Mouse (Mus musculus) liver, embryonic 15.5 days (tissue): Measurements from ENCODE around the gene 1700003E16Rik. TPM values are rescaled to one million over a fixed set of nuclear protein-coding genes. Genes with fewer than 3 reads are reported as not detected.

Experiments
- ATAC-seq: fragments of 200-750 bp; cut with Nextera tagmentation; 2 replicates; pipeline ENCODE4 v1.8.0; 2017; ENCODE audit warnings: moderate number of reproducible peaks, mild to moderate bottlenecking, moderate library complexity; ENCODE audit not compliant: insufficient read depth
- H3K27ac ChIP-seq: fragments of 300-500 bp; sonication (generic); replicated peaks from 2 replicates; pipeline ENCODE4 v1.5.1; 2015; ENCODE audit warnings: mild to moderate bottlenecking, inconsistent platforms
- H3K27me3 ChIP-seq: fragments of 300-500 bp; sonication (generic); 2 replicates; pipeline ENCODE4 v1.6.1; 2015; ENCODE audit warnings: mild to moderate bottlenecking, inconsistent platforms
- H3K36me3 ChIP-seq: fragments of 300-500 bp; sonication (generic); replicated peaks from 2 replicates; pipeline ENCODE4 v1.6.1; 2015; ENCODE audit warnings: moderate library complexity, mild to moderate bottlenecking, inconsistent platforms
- H3K4me1 ChIP-seq: fragments of 300-500 bp; sonication (generic); replicated peaks from 2 replicates; pipeline ENCODE4 v1.6.1; 2015; ENCODE audit warnings: inconsistent platforms
- H3K4me2 ChIP-seq: fragments of 300-500 bp; sonication (generic); 2 replicates; pipeline ENCODE4 v1.6.1; 2015; ENCODE audit warnings: moderate library complexity, mild to moderate bottlenecking, inconsistent platforms
- H3K4me3 ChIP-seq: fragments of 300-500 bp; sonication (generic); replicated peaks from 2 replicates; pipeline ENCODE4 v1.5.1; 2015; ENCODE audit warnings: mild to moderate bottlenecking, inconsistent platforms
- H3K9ac ChIP-seq: fragments of 300-500 bp; sonication (generic); 2 replicates; pipeline ENCODE4 v1.6.1; 2015; ENCODE audit warnings: moderate library complexity, mild to moderate bottlenecking, inconsistent platforms
- H3K9me3 ChIP-seq: fragments of 300-500 bp; sonication (generic); replicated peaks from 2 replicates; pipeline ENCODE4 v1.6.1; 2016; ENCODE audit warnings: inconsistent platforms
- WGBS: fragments of 180-500 bp; shearing (Covaris S2); methylation state at CpG from one replicate; pipeline ENCODE4 v1.1.7; 2015; ENCODE audit warnings: mixed read lengths; ENCODE audit not compliant: insufficient replicate concordance; 5-methylcytosine and 5-hydroxymethylcytosine counted together
- polyA plus RNA-seq: library from polyadenylated mRNA; unstranded; fragments of >200 nt; fragmentation: Nextera tagmentation; extraction: Ambion mirVana; gene quantifications from 2 replicates; pipeline ENCODE4 v1.2.1, GENCODE M21; 2015

The 1700003E16Rik gene
- polyA plus RNA-seq, 1 experiment from 2014 or later = 0.17 TPM

DNA sequence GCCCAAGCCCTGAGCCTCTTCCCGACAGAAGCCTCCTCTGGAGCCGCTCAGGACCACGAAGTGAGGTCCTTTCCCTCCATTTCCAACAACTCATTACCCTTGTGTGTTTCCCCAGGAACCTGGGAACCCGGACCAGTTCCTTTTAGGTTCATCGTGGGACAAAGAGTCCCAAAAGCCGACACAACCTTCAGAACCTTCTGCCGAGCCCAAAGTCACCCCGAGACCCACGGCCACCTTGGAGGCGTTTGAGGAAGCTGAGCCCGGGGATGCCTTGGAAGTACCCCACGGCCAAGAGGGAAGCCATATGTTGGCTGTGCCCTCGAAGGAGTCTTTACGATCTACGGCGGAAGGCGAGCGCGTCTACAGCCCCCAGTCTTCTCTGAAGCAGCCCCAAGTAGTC, 5.2 kb downstream of the 1700003E16Rik start:
- H3K27ac ChIP-seq = no peak overlapping the region
- no peak for ATAC-seq
- H3K27me3 ChIP-seq = peaks cover 62% of the 10 kb centered on the region
- H3K9ac ChIP-seq = no peak overlapping the region
- H3K4me2 ChIP-seq = peak overlapping the region; percentile 68
- peaks cover 23% of the 10 kb centered on the region for H3K4me1 ChIP-seq
- H3K36me3 ChIP-seq = no peaks in the 10 kb centered on the region
- whole genome bisulfite sequencing = 8% methylated on average over 19 of the region's 19 CpGs
- H3K9me3 ChIP-seq = no peaks in the 10 kb centered on the region
- H3K4me3 ChIP-seq = peak overlapping the region; percentile 42

DNA sequence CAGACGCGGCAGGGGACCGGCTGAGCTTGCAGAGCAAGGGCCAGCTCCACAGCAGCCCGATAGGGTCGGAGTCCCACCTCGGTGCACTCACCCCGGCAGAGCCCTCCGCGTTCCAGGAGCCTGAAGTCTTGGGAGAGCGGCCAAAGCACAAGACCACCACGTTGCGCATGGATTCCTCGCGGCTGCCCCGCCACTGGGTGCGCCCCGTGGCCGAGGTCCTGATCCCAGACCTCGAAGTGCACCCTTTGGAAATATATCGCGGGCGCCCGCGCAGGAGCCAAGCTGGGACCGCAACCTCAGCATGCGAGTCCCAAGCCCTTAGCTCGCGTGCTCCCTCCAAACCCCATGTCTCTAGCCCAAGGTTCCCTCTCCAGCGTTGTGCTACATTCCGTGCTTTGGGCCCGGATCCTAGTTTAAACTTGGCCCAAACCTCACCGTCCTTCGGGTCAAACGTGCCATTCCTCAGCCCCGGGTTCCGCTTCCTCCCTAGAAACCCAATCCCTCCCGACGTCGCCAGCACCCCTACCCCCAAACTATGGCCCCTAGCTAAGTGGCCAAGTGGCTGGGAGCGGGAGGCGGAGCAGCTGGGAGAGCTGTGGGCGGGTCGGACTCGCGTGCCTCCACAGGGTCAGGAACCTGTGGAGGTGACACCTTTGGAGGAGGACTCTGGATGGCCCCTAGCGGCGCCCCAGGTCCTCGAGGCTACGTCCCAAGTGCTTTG, 5.9 kb downstream of the 1700003E16Rik start:
- H3K9me3 ChIP-seq = no peaks in the 10 kb centered on the region
- no peaks in the 10 kb centered on the region for H3K36me3 ChIP-seq
- H3K9ac ChIP-seq = no peak overlapping the region
- 2% methylated on average over 49 of the region's 49 CpGs for WGBS
- H3K27me3 ChIP-seq = peaks cover 56% of the 10 kb centered on the region
- peaks cover 24% of the 10 kb centered on the region for H3K4me1 ChIP-seq
- peak overlapping the region; percentile 42 for H3K4me3 ChIP-seq
- no peak overlapping the region for H3K27ac ChIP-seq
- peak overlapping the region; percentile 68 for H3K4me2 ChIP-seq
- no peak for ATAC-seq

- no peak overlapping the region for H3K9ac ChIP-seq
- H3K27me3 ChIP-seq = peaks cover 50% of the 10 kb centered on the region
- H3K4me2 ChIP-seq = peak overlapping the region; percentile 68
- peak overlapping the region; percentile 42 for H3K4me3 ChIP-seq
- ATAC-seq = no peak
- H3K9me3 ChIP-seq = no peaks in the 10 kb centered on the region
- WGBS = 1% methylated on average over 8 of the region's 8 CpGs
- H3K4me1 ChIP-seq = peaks cover 30% of the 10 kb centered on the region
- no peaks in the 10 kb centered on the region for H3K36me3 ChIP-seq
- H3K27ac ChIP-seq = no peak overlapping the region
These were observed 6.5 kb downstream of the 1700003E16Rik start for GRCm38 (mm10) chr6:83162701-83163100.

DNA sequence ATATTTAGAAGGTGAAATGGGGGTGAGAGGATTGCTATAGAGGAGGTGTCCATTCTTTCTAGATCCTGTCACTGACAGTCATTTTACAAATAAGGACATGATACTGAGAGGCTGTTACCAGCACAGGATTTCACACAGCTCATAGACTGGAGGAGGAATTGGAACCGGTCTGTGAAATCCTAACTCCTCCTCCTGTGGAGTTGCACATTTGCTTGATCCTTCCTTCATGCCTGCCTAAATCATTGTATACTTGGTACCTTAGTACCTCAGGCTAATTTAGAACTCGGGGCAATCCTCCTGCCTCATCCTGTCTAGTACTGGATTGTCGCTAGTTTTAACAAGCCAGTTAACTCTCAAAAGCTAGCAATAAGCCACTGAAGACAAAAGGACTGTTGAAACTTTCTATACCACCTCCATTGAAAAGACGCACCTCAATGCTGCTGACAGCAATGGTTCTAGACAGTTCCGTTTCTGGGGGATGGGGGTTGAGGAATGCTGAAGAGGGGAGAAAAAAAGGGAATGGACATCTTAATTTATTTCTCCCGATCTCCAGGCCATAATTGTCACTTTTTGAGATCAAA, 8.9 kb downstream of the 1700003E16Rik start:
- WGBS = 5% methylated on average over 6 of the region's 6 CpGs

DNA sequence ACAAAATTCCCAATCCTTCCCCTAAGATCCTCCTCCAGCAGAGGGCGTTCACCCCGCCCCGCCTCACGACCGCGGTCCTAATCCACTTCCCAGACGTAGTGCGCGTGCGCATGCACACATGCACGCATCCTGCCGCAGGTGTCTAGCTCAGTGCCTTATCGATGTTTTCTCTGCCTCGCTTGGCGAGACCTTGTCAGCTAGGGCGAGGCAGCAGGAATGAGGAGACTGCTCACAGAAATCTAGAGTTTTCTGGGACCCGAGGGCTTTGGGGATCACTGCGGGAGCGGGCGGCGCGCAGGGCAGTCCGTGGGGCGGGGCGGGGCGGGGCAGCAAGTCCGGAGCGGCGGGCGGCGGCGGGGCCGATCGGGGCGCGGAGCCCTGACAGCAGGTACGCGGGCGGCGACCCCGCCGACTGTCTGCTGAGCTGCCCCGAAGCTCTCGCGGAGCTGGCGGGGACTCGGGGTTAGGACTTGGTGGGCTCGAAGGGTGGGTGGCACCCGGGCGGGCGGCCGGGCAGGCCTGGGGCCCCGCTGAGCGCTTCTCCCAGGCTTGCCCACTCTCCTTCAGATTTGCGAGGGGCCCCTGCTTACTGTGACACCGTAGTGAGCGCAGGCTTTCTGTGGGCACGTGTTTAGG, 9.5 kb downstream of the 1700003E16Rik start, which contains the start of gene Dctn1:
TSS of gene Dctn1 (plus strand) at position 314 of the 636 bp plus-strand sequence.
- peak within 1 kb of the TSS; percentile 88 for H3K27ac ChIP-seq
- H3K4me1 ChIP-seq = peaks cover 33% of the 10 kb centered on the region
- peak within 1 kb of the TSS; percentile 96 for H3K9ac ChIP-seq
- under 1% methylated on average over 58 of the region's 58 CpGs for WGBS
- H3K4me3 ChIP-seq = peak within 1 kb of the TSS; percentile 94
- peak; percentile 89 for ATAC-seq
- H3K4me2 ChIP-seq = peak within 1 kb of the TSS; percentile 83
- no peaks in the 10 kb centered on the region for H3K9me3 ChIP-seq
- peaks cover 38% of the 10 kb centered on the region for H3K27me3 ChIP-seq
- H3K36me3 ChIP-seq = no peaks in the 10 kb centered on the region

More for the DNA sequence above, 8.9 kb downstream of the 1700003E16Rik start:
- peak; percentile 11 for ATAC-seq
- H3K36me3 ChIP-seq = no peaks in the 10 kb centered on the region
- H3K9ac ChIP-seq = peak overlapping the region; percentile 63
- peak overlapping the region; percentile 94 for H3K4me3 ChIP-seq
- H3K9me3 ChIP-seq = no peaks in the 10 kb centered on the region
- peak overlapping the region; percentile 88 for H3K27ac ChIP-seq
- peak overlapping the region; percentile 83 for H3K4me2 ChIP-seq
- peaks cover 44% of the 10 kb centered on the region for H3K27me3 ChIP-seq
- H3K4me1 ChIP-seq = peaks cover 33% of the 10 kb centered on the region

DNA sequence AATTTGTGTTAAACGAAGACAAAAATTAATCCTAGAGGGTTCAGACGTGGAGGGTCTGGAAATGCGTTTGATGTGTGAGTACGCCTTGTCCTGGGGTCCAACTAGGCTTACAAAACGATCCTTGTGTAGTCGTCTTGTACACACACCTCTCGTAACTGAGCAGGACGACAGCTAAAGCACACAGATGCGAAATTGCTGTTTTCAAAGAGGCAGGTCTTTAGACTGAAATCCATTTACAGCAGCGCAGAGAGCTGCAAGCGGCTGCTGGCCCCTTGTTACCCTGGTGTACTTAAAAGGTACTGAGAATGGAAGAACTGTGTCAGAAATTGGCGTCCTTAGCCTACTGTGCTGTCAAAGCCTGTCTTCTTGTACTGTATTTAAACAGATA, 10.0 kb downstream of the 1700003E16Rik start:
- WGBS = under 1% methylated on average over 12 of the region's 12 CpGs
- peak overlapping the region; percentile 94 for H3K4me3 ChIP-seq
- H3K36me3 ChIP-seq = no peaks in the 10 kb centered on the region
- H3K4me1 ChIP-seq = peaks cover 33% of the 10 kb centered on the region
- peak; percentile 1; the same call in 1 of the 2 replicates for ATAC-seq
- peak overlapping the region; percentile 88 for H3K27ac ChIP-seq
- H3K9me3 ChIP-seq = no peaks in the 10 kb centered on the region
- peak overlapping the region; percentile 96 for H3K9ac ChIP-seq
- peak overlapping the region; percentile 83 for H3K4me2 ChIP-seq
- peaks cover 33% of the 10 kb centered on the region for H3K27me3 ChIP-seq

- Histone ChIP-seq H3K36me3 (no peaks in the 10 kb centered on the region), H3K27me3 (no peaks in the 10 kb centered on the region), H3K4me2 (no peak overlapping the region), H3K4me1 (peaks cover 16% of the 10 kb centered on the region), H3K4me3 (no peak overlapping the region), H3K9ac (no peak overlapping the region), H3K27ac (no peak overlapping the region), H3K9me3 (no peaks in the 10 kb centered on the region)
- ATAC-seq = no peak
- WGBS = 71% methylated on average over 5 of the region's 5 CpGs
These were observed 13.7 kb downstream of the 1700003E16Rik start for GRCm38 (mm10) chr6:83169872-83170271.

- no peaks in the 10 kb centered on the region for H3K9me3 ChIP-seq
- no peak overlapping the region for H3K4me3 ChIP-seq
- no peak for ATAC-seq
- no peaks in the 10 kb centered on the region for H3K36me3 ChIP-seq
- H3K27ac ChIP-seq = no peak overlapping the region
- 76% methylated on average over 5 of the region's 5 CpGs for WGBS
- no peak overlapping the region for H3K9ac ChIP-seq
- H3K4me1 ChIP-seq = peaks cover 11% of the 10 kb centered on the region
- H3K4me2 ChIP-seq = no peak overlapping the region
- H3K27me3 ChIP-seq = no peaks in the 10 kb centered on the region
These were observed 14.9 kb downstream of the 1700003E16Rik start for GRCm38 (mm10) chr6:83171063-83171462.

DNA sequence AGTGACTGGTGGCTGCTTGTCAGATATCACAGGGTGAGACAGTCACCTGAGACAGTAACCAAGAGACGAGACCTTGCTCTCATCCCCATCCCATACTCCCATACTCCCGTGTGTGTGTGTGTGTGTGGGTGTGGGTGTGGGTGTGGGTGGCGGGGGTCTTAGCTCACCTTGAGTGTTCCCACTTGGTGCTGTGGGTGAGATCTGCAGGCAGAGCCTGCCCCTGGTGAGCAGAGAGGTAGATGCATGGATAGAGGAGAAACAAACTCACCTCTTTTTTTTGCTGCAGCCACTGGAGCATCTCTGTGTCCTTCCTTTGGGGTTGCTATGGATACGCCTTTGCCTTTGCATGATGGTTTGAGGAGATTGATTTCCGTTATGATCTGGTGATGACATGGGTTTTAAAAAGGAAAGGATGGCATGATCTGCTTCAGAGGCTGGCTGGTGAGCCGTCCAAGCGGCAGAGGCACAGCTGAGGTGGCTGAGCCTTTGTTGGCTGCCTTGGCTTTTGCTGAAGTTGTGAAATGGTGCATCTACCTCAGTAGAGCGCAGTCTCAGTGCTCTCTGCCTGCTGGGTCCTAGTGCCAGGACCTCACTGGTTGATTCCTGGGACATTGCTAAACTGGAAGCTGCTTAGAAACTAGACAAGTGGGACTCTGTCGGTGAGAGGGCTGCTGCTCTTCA, 16.2 kb downstream of the 1700003E16Rik start:
- no peak for ATAC-seq

DNA sequence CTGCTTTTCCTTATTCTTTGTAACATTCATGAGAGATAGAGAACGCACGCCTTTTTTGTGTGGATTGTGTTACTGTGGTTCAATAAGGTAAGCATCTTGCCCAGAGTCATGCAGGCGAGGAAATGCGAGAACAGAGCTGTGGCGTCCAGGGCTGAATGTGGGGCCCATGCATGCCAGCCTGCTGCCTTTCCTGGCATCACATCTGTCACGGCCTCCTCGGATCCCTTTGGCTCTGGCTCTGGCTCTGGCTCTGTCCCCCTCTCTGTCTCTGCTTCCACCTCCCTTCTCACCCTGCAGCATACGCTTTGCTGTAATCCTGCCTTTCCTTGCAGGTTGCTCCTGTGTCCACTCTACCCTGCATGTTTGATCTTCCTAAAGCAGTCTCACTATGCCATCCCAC, 19.8 kb downstream of the 1700003E16Rik start:
- Histone ChIP-seq H3K27ac (no peak overlapping the region), H3K9me3 (no peaks in the 10 kb centered on the region), H3K36me3 (no peaks in the 10 kb centered on the region), H3K4me1 (peaks cover 7% of the 10 kb centered on the region; the same call in 1 of the 2 replicates), H3K4me3 (no peak overlapping the region), H3K4me2 (no peak overlapping the region), H3K27me3 (no peaks in the 10 kb centered on the region), H3K9ac (no peak overlapping the region)
- 83% methylated on average over 8 of the region's 8 CpGs for WGBS
- ATAC-seq = no peak

More for the DNA sequence above, 16.2 kb downstream of the 1700003E16Rik start:
- peaks cover 5% of the 10 kb centered on the region for H3K4me1 ChIP-seq
- no peak overlapping the region for H3K9ac ChIP-seq
- no peaks in the 10 kb centered on the region for H3K36me3 ChIP-seq
- no peak overlapping the region for H3K27ac ChIP-seq
- H3K9me3 ChIP-seq = no peaks in the 10 kb centered on the region
- no peak overlapping the region for H3K4me3 ChIP-seq
- 65% methylated on average over 9 of the region's 9 CpGs for WGBS
- no peaks in the 10 kb centered on the region for H3K27me3 ChIP-seq
- no peak overlapping the region for H3K4me2 ChIP-seq
